Mouse (Mus musculus) thymus, postnatal 4 days (tissue): ENCODE data around the gene Fxyd1.
A peak's percentile ranks its signal among the peaks of the same experiment; 100 is the strongest.

Experiments
- DNase-seq: peaks from one replicate; pipeline ENCODE4 v3.0.0; 2021

The Fxyd1 gene

GRCm38 (mm10) chr7:31008175-31008574 lies 48.8 kb downstream of the Fxyd1 start:
- DNase-seq, result no peak

- DNase-seq, result no peak
Measured at GRCm38 (mm10) chr7:31007775-31008174, 49.2 kb downstream of the Fxyd1 start.

- peak; percentile 34 for DNase-seq
Measured at GRCm38 (mm10) chr7:31002650-31003049, 54.3 kb downstream of the Fxyd1 start.
